Mouse (Mus musculus): Measurements from ENCODE around the gene Armt1. TPM values are rescaled to one million over a fixed set of nuclear protein-coding genes. Genes with fewer than 3 reads are reported as not detected.
A peak's percentile ranks its signal among the peaks of the same experiment; 100 is the strongest.
"Not testable (repeated sequence)": the region's sequence is repeated elsewhere in the genome, so short reads cannot be mapped to it uniquely, and the experiment has no call there.

The Armt1 gene
- polyA plus RNA-seq, 1 experiment from 2014 or later: 12.6 TPM

DNA sequence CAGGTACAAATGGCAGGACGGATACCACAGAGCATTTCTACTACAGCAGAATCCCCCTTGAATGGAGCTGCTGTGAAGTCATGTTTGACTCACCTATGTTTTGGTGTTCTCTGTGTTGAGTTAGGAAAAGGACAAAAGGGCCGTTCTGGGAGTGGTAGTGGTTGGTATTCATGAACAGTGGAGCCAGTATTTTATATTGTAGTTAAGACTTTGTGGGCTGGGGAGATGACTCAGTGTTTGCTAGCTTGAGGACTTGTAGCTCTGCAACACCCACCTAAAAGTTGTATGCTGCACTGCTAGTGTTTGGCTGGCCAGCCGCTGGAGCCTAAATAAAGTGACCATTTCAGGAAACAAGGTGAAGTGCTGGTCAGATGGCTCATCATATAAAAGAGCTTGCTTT lies 36.9 kb upstream of the Armt1 start:
- peaks cover 25% of the 10 kb centered on the region for H3K4me1 ChIP-seq (replicated peaks)
- H3K4me2 ChIP-seq: no peak overlapping the region
- H3K27me3 ChIP-seq: no peaks in the 10 kb centered on the region
- no peak overlapping the region for H3K4me3 ChIP-seq (replicated peaks)
- H3K36me3 ChIP-seq (replicated peaks): peaks cover 42% of the 10 kb centered on the region
- no peak overlapping the region for H3K27ac ChIP-seq (replicated peaks)
- no peaks in the 10 kb centered on the region for H3K9me3 ChIP-seq (replicated peaks)
- 74% methylated on average over 3 of the region's 3 CpGs for whole genome bisulfite sequencing (ENCODE audit: insufficient replicate concordance)
- no peak for ATAC-seq (ENCODE audit: insufficient read depth)
- no peak overlapping the region for H3K9ac ChIP-seq

DNA sequence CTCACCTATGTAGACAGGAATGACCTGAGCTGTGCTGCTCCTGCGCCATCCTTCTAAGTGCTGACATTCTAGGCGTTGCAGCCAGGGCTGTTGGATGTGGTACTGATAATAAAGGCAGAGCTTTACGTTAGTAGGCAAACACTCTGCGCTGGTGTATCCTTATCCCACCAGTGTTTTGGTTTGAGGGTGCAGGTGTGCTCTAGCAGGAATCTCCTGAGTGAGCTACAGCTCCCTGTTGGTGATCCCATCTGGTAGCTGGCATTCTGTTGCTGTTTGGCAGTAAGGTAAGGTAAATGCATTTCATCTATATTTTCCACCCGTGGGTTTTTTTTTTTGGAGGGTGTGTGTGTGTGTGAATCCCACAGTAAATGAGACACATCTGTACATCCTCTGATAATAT lies 34.2 kb upstream of the Armt1 start:
- Histone ChIP-seq H3K27ac (replicated peaks) (no peak overlapping the region), H3K27me3 (no peaks in the 10 kb centered on the region), H3K9me3 (replicated peaks) (no peaks in the 10 kb centered on the region), H3K4me2 (no peak overlapping the region), H3K4me3 (replicated peaks) (no peak overlapping the region), H3K4me1 (replicated peaks) (peaks cover 1% of the 10 kb centered on the region; the same call in 1 of the 2 replicates), H3K36me3 (replicated peaks) (peaks cover 47% of the 10 kb centered on the region), H3K9ac (no peak overlapping the region)
- ATAC-seq (ENCODE audit: insufficient read depth): no peak
- WGBS (ENCODE audit: insufficient replicate concordance): 65% methylated on average over 5 of the region's 5 CpGs

DNA sequence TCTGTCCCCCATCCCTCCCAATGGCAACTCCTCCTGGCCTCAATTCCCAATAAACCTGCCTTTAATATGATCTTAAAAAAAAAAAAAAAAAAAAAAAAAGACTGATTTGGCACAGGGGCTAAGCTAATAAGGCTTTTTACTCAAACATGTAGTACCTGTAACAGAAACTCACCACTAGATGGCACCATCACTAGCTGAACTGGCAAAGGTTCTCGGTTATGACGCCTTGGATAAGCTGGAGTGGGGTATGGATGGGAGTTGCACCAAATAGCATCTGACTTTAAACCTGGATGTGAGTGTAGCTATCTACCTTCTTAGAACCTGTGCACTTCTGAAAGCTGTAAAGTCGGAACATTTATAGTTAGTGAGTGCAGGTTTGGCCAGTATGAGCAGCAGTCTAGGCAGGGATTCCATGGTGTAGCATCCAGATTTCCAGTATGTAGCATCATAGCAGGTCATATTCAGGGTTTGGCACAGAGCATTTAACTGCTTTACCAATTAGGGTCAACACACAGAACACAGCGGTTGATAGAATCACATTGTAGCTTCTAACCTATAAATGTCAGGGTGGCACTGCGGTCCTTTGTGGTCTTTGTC lies 27.3 kb upstream of the Armt1 start:
- peaks cover 42% of the 10 kb centered on the region for H3K36me3 ChIP-seq (replicated peaks)
- H3K27me3 ChIP-seq: no peaks in the 10 kb centered on the region
- no peak overlapping the region for H3K4me3 ChIP-seq (replicated peaks)
- 61% methylated on average over 5 of the region's 5 CpGs for WGBS (ENCODE audit: insufficient replicate concordance)
- ATAC-seq (ENCODE audit: insufficient read depth): no peak
- H3K4me2 ChIP-seq: no peak overlapping the region
- peaks cover 7% of the 10 kb centered on the region; the same call in 1 of the 2 replicates for H3K4me1 ChIP-seq (replicated peaks)
- H3K9me3 ChIP-seq (replicated peaks): no peaks in the 10 kb centered on the region
- H3K9ac ChIP-seq: no peak overlapping the region
- H3K27ac ChIP-seq (replicated peaks): no peak overlapping the region

DNA sequence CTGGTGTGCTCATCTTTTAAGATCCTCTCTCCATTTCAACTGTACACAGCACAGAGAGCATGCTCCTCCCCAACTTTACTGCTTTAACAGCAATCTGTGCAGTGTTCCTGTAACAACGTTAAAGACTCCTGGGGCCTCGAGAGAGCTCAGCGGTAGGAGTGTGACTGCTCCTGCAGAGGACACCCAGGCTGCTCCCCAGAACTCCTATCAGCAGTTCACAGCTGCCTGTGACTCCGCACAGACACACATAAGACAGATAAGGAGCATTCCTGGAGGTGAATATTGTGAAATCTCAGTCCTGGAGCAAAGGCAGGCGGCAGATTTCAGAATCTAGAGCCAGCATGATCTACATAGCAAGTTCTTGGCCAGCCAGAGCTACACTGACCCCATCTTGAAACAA lies 26.8 kb upstream of the Armt1 start:
- 12% methylated on average over 5 of the region's 5 CpGs for WGBS (ENCODE audit: insufficient replicate concordance)
- H3K27me3 ChIP-seq: no peaks in the 10 kb centered on the region

GRCm38 (mm10) chr10:4407191-4407590 lies 25.1 kb upstream of the Armt1 start:
- Histone ChIP-seq H3K4me3 (replicated peaks) (no peak overlapping the region), H3K36me3 (replicated peaks) (peaks cover 55% of the 10 kb centered on the region), H3K9me3 (replicated peaks) (no peaks in the 10 kb centered on the region), H3K27me3 (no peaks in the 10 kb centered on the region), H3K4me1 (replicated peaks) (peaks cover 7% of the 10 kb centered on the region; the same call in 1 of the 2 replicates), H3K4me2 (no peak overlapping the region), H3K9ac (no peak overlapping the region), H3K27ac (replicated peaks) (no peak overlapping the region)
- ATAC-seq (ENCODE audit: insufficient read depth): no peak
- WGBS (ENCODE audit: insufficient replicate concordance): 77% methylated on average over 1 of the region's 1 CpGs

More for the DNA sequence above, 26.8 kb upstream of the Armt1 start:
- Histone ChIP-seq H3K27ac (replicated peaks) (no peak overlapping the region), H3K4me1 (replicated peaks) (peaks cover 7% of the 10 kb centered on the region; the same call in 1 of the 2 replicates), H3K4me3 (replicated peaks) (no peak overlapping the region), H3K9ac (no peak overlapping the region), H3K9me3 (replicated peaks) (no peaks in the 10 kb centered on the region), H3K36me3 (replicated peaks) (peaks cover 47% of the 10 kb centered on the region), H3K4me2 (no peak overlapping the region)
- peak; percentile 78 for ATAC-seq (ENCODE audit: insufficient read depth)

GRCm38 (mm10) chr10:4425245-4425644 lies 7.0 kb upstream of the Armt1 start:
- no peak overlapping the region for H3K4me2 ChIP-seq
- H3K27ac ChIP-seq (replicated peaks): no peak overlapping the region
- peaks cover 61% of the 10 kb centered on the region for H3K36me3 ChIP-seq (replicated peaks)
- ATAC-seq (ENCODE audit: insufficient read depth): no peak
- WGBS (ENCODE audit: insufficient replicate concordance): 70% methylated on average over 8 of the region's 8 CpGs
- no peaks in the 10 kb centered on the region for H3K27me3 ChIP-seq
- peaks cover 16% of the 10 kb centered on the region for H3K4me1 ChIP-seq (replicated peaks)
- H3K9me3 ChIP-seq (replicated peaks): no peaks in the 10 kb centered on the region
- no peak overlapping the region for H3K9ac ChIP-seq
- H3K4me3 ChIP-seq (replicated peaks): no peak overlapping the region

- 51% methylated on average over 8 of the region's 8 CpGs for WGBS (ENCODE audit: insufficient replicate concordance)
- H3K4me1 ChIP-seq (replicated peaks): peaks cover 49% of the 10 kb centered on the region
- H3K4me2 ChIP-seq: peak overlapping the region; percentile 90
- no peak overlapping the region for H3K27ac ChIP-seq (replicated peaks)
- no peak overlapping the region for H3K9ac ChIP-seq
- no peak for ATAC-seq (ENCODE audit: insufficient read depth)
- no peaks in the 10 kb centered on the region for H3K9me3 ChIP-seq (replicated peaks)
- peaks cover 30% of the 10 kb centered on the region for H3K36me3 ChIP-seq (replicated peaks)
- H3K4me3 ChIP-seq (replicated peaks): peak overlapping the region; percentile 85; the same call in 1 of the 2 replicates
- no peaks in the 10 kb centered on the region for H3K27me3 ChIP-seq
Measured at GRCm38 (mm10) chr10:4430399-4430798, 1.9 kb upstream of the Armt1 start.

DNA sequence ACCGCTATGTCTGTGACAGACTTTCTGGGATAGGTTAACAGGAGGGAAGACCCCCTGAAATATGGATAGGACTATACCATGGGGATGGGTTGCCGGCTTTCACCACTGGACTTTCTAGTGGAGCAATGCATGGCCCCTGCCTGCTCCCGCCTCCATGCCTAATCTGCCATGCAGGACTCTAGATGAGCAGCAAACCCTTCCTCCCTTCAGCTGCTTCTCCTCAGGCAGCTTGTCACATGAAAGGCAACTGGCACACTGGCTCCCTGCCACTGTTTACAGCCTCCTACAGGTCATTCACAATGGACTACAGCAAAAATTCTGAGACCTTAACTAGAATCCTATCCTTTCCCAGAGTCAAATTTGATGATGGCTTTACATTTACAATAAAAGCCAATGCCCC lies 1.4 kb upstream of the Armt1 start:
- peaks cover 30% of the 10 kb centered on the region for H3K36me3 ChIP-seq (replicated peaks)
- peak overlapping the region; percentile 4; the same call in 1 of the 2 replicates for H3K27ac ChIP-seq (replicated peaks)
- H3K4me1 ChIP-seq (replicated peaks): peaks cover 49% of the 10 kb centered on the region
- 64% methylated on average over 3 of the region's 3 CpGs for WGBS (ENCODE audit: insufficient replicate concordance)
- H3K9ac ChIP-seq: no peak overlapping the region
- peak overlapping the region; percentile 85; the same call in 1 of the 2 replicates for H3K4me3 ChIP-seq (replicated peaks)
- no peaks in the 10 kb centered on the region for H3K27me3 ChIP-seq
- H3K9me3 ChIP-seq (replicated peaks): no peaks in the 10 kb centered on the region
- ATAC-seq (ENCODE audit: insufficient read depth): no peak
- H3K4me2 ChIP-seq: peak overlapping the region; percentile 90

DNA sequence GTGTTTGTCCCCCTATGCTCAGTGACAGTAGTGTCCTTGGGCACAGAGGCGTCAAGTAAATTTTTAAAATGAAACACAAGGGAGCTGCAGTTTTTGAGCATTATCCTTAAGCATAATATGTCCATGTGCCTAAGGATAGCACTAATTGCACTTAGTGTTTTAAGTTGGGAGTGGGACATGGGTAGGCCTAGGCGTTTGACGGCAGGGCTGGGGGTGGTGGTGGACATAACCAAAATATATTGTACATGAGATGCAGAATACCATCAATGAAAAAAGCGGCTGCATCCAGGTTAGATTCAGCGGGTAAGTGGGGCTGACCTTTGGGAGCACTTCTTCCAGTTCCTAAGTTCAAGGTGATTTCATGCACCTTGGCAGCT lies 533 bp upstream of the Armt1 start:
- ATAC-seq (ENCODE audit: insufficient read depth): 0 out of 2 replicates have a peak, but pooled peaks have one; percentile 0
- peak overlapping the region; percentile 85 for H3K4me3 ChIP-seq (replicated peaks)
- no peaks in the 10 kb centered on the region for H3K9me3 ChIP-seq (replicated peaks)
- H3K27me3 ChIP-seq: no peaks in the 10 kb centered on the region
- 7% methylated on average over 5 of the region's 5 CpGs for WGBS (ENCODE audit: insufficient replicate concordance)
- peak overlapping the region; percentile 69 for H3K9ac ChIP-seq
- H3K36me3 ChIP-seq (replicated peaks): peaks cover 28% of the 10 kb centered on the region
- H3K4me1 ChIP-seq (replicated peaks): peaks cover 49% of the 10 kb centered on the region
- peak overlapping the region; percentile 90 for H3K27ac ChIP-seq (replicated peaks)
- H3K4me2 ChIP-seq: peak overlapping the region; percentile 90

DNA sequence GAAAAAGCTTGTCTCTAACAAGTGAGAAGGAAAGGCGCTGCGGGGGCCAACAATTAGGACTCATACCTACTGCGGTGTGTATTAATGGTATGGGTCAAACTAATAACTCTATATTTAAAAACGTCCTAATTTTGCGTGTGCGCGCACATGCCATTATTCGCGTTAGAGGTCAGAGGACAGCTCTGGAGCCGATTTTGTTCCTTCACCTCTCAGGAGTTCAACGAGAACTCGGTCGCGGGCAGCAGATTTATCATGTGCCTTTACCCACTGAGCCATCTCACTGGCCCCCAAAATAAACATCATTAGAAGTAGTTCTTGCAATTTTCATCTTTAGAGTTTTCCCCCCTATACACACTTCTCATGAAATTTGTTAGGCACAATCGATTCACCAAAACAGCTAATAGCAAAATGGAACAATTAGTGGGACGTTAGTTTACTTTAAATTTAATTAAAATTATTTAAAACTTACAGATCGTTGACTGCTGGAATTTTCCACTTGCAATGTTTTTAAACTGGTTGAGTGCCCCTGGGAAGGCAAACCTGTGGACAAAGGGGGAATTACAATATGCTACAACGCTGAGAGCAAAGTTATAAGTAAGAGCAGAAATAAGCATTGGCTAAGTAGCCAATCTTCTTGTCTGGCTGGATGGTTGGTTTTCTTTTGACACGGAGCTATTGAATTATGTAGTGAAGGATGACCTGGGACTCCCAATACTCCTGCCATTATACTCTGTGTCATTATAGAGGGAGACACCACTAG lies 909 bp downstream of the Armt1 start:
- H3K4me1 ChIP-seq (replicated peaks): peaks cover 49% of the 10 kb centered on the region

DNA sequence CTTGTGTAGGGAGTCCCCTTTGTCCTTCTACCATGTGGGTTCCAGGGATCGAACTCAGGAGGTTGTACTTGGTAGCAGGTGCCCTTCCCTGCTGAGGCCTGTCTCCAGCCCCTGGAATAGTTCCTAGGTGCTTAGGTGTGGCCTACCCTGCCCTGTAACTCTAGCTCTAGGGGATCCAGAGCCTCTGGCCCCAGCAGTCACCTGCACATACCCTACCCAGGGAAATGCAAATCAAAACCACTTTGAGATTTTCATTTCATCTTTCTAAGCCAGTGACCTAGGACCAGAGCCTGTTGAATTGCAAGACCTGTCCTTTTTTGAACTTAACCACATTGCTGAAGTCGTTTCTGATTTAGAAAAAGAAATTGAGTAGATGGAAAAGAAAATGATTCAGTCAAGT lies 1.6 kb downstream of the Armt1 start:
- H3K27me3 ChIP-seq; H3K9me3 ChIP-seq (replicated peaks); ATAC-seq (ENCODE audit: insufficient read depth); H3K27ac ChIP-seq (replicated peaks): not testable (repeated sequence)
- Histone ChIP-seq H3K9ac (0 out of 2 replicates have a peak overlapping the region, but pooled peaks have one; percentile 86), H3K4me1 (replicated peaks) (peaks cover 47% of the 10 kb centered on the region), H3K36me3 (replicated peaks) (peaks cover 35% of the 10 kb centered on the region), H3K4me2 (peak overlapping the region; percentile 90), H3K4me3 (replicated peaks) (peak overlapping the region; percentile 85)
- 76% methylated on average over 2 of the region's 2 CpGs for WGBS (ENCODE audit: insufficient replicate concordance)

More for the DNA sequence above, 909 bp downstream of the Armt1 start:
- no peak for ATAC-seq (ENCODE audit: insufficient read depth)
- Histone ChIP-seq H3K27me3 (no peaks in the 10 kb centered on the region), H3K4me2 (peak overlapping the region; percentile 90), H3K36me3 (replicated peaks) (peaks cover 31% of the 10 kb centered on the region), H3K9ac (peak overlapping the region; percentile 86), H3K27ac (replicated peaks) (peak overlapping the region; percentile 90), H3K4me3 (replicated peaks) (peak overlapping the region; percentile 85), H3K9me3 (replicated peaks) (no peaks in the 10 kb centered on the region)
- 5% methylated on average over 19 of the region's 19 CpGs for WGBS (ENCODE audit: insufficient replicate concordance)
